Mouse (Mus musculus): Measurements from ENCODE around the gene Olfr1033.

DNA sequence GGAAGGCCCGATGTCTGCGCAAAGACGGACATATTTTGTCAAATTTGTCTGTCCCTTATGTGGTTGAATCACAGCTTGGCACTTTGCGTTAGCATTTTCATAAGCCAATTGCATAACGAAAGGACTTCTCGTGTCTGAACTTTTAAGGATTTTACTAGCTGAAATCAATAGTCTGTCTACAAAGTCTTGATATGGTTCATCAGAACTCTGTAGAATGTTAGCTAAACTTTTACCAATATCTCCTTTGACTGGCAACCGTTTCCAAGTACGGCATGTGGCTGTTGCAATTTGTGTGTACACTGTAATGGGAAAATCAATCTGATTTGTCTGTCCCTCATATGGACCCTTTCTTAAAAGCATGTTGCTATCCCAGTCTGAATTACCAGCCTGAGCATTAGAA lies 49.8 kb downstream of the Olfr1033 start:
- TF ChIP-seq POLR2A (IDR thresholded peaks at IDR 0.05; ENCODE audit: low read depth, low read length), result no peak
- no peak for TF ChIP-seq CTCF (conservative IDR thresholded peaks at IDR 0.05 in 1 of 2, IDR thresholded peaks at IDR 0.05 in 1 of 2; ENCODE audit: low read depth in 2 of 2, low read length in 2 of 2)
- no peak for TF ChIP-seq BHLHE40 (IDR thresholded peaks at IDR 0.05; ENCODE audit: low read depth, low read length)
- no peak for TF ChIP-seq TBP (conservative IDR thresholded peaks at IDR 0.05; ENCODE audit: low read depth, low read length)

All from CH12.LX (cell line).